Mouse (Mus musculus) layer of hippocampus, postnatal 14 days (tissue): ENCODE results near the gene Egfem1. TPM values are rescaled to one million over a fixed set of nuclear protein-coding genes. Genes with fewer than 3 reads are reported as not detected.

ENCODE experiments used
- microRNA-seq, 2 experiments: library from miRNA; unstranded; fragments of <30 nt; microRNA quantifications; one replicate each; pipeline ENCODE4 v1.2.0; 2021
- total RNA-seq, 2 experiments: library from RNA; stranded (reverse); gene quantifications; 2 replicates each; pipeline ENCODE4 v1.2.3; 2021

The Egfem1 gene
- total RNA-seq, 2 experiments from 2014 or later: 27.4 to 27.7 TPM

Small RNAs within 50 kb of the gene (microRNA-seq; reads per million reads assigned to microRNA genes)
- gene Mir21b (0 reads per million in 2 experiments), gene Mir551b (55.9 to 60.3 reads per million in 2 experiments)

Other genes starting within 250 kb of the Egfem1 start
- not detected for gene Gm1527, start 189.4 kb upstream of the Egfem1 start, total RNA-seq